Mouse (Mus musculus) embryonic stem cell, embryonic (primary cell): ENCODE results near the gene Gnpat.

Experiments used
- CTCF ChIA-PET, 4 experiments: fragments of 300-600 bp in 2 of 4; fragments of 350-600 bp in 2 of 4; sonication (Branson Sonifier 250); formaldehyde crosslinking; loops; one replicate each; lab custom pipeline; 2022; ENCODE audit warnings: inconsistent platforms in 2 of 4; lab: Charles Lee
- POLR2A ChIA-PET, 4 experiments: fragments of 300-600 bp in 2 of 4; fragments of 350-600 bp in 2 of 4; sonication (Branson Sonifier 250); formaldehyde crosslinking; loops; one replicate each; lab custom pipeline; 2022; ENCODE audit warnings: antibody characterized with exemption in 4 of 4, inconsistent platforms in 1 of 4; lab: Charles Lee

Gnpat gene

GRCm38 (mm10) chr8:124862321-124863162, at the start of gene Gnpat, which contains the start of gene 2810004N23Rik:
Gene Gnpat (plus strand): TSS chr8:124863033.
Gene 2810004N23Rik (minus strand): TSS chr8:124863120.
- POLR2A ChIA-PET = interaction anchor here (0.6 to 4.8 kb wide), 25 partner anchors 9 to 707 kb away, joined by 3 to 48 read pairs (median 4); partner anchors contain the start of genes Egln1 (in 1 of the 4) and Trim67 (in 1 of the 4)
- CTCF ChIA-PET = interaction anchor here in 3 of 4 experiments (0.5 to 1.4 kb wide), 6 partner anchors 9 to 199 kb away, joined by 3 to 6 read pairs (median 4); no protein-coding TSS in a partner anchor

DNA sequence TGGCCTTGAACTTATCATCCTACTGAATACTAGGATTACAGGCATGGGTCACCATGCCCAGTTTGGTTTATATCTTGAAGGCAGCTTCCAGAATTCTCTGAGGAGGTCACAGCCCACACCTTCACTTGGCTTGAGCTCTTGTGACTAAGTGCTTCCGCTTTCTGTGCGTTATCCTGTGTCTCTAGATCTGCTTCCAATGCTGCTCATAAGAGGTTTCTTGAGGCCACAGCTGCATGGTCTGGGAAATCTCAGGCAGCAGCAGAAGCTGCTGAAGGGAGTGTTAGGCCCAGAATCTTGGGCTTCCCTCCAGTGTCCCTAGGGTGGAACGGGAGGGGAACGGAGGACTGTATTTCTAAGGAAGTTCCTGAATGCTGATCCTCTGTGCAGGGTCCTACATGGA, 49.5 kb upstream of the Gnpat start:
- POLR2A ChIA-PET = interaction anchor here in 1 of 4 experiments (1.2 kb wide), 1 partner anchor 9 kb away, joined by 3 read pairs; no protein-coding TSS in a partner anchor
- CTCF ChIA-PET = interaction anchor here in 1 of 4 experiments (0.7 to 1.0 kb wide), 2 partner anchors 9 to 10 kb away, joined by 3 read pairs; no protein-coding TSS in a partner anchor

GRCm38 (mm10) chr8:124815870-124816269, 47.0 kb upstream of the Gnpat start:
- CTCF ChIA-PET = interaction anchor here in 1 of 4 experiments (0.8 to 1.2 kb wide), 2 partner anchors 9 to 22 kb away, joined by 3 to 4 read pairs; no protein-coding TSS in a partner anchor
- POLR2A ChIA-PET = no interaction called here

DNA sequence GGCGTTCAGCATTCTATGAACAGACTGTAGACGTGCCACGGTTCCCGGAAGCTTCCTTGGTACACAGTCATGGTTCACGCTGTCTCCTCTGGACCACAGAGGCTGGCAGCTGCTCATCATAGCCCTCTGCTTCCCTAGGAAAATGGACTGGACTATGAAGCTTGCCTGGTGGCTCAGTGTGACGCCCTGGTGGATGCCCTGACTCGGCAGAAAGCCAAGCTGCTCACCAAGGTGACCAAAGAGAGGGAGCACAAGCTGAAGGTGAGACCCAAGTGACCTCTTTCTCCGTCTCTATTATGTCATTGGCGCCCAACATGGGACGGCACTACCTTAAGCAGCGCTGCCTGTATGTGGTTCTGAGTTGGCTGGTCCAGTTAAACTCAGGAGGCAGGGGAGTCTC, 46.0 kb upstream of the Gnpat start:
- ChIA-PET POLR2A (interaction anchor here in 2 of 4 experiments (0.7 to 1.0 kb wide), 3 partner anchors 11 to 209 kb away, joined by 3 read pairs; no protein-coding TSS in a partner anchor), CTCF (interaction anchor here in 1 of 4 experiments (0.8 to 1.2 kb wide), 2 partner anchors 10 to 23 kb away, joined by 3 to 4 read pairs; no protein-coding TSS in a partner anchor)

- CTCF ChIA-PET = no interaction called here
Measured at GRCm38 (mm10) chr8:124817361-124817760, 45.5 kb upstream of the Gnpat start.

GRCm38 (mm10) chr8:124819612-124820115, 43.2 kb upstream of the Gnpat start:
- CTCF ChIA-PET = interaction anchor here in 3 of 4 experiments (0.7 to 1.4 kb wide), 4 partner anchors 9 to 113 kb away, joined by 3 to 5 read pairs (median 3); partner anchors contain the start of gene Trim67 (in 2 of the 3)
- POLR2A ChIA-PET = interaction anchor here in 3 of 4 experiments (0.6 to 1.4 kb wide), 5 partner anchors 17 to 36 kb away, joined by 3 to 6 read pairs (median 3); no protein-coding TSS in a partner anchor

More at GRCm38 (mm10) chr8:124817361-124817760, 45.5 kb upstream of the Gnpat start:
- POLR2A ChIA-PET = interaction anchor here in 1 of 4 experiments (0.9 to 1.3 kb wide), 4 partner anchors 10 to 23 kb away, joined by 3 to 5 read pairs (median 3); no protein-coding TSS in a partner anchor

DNA sequence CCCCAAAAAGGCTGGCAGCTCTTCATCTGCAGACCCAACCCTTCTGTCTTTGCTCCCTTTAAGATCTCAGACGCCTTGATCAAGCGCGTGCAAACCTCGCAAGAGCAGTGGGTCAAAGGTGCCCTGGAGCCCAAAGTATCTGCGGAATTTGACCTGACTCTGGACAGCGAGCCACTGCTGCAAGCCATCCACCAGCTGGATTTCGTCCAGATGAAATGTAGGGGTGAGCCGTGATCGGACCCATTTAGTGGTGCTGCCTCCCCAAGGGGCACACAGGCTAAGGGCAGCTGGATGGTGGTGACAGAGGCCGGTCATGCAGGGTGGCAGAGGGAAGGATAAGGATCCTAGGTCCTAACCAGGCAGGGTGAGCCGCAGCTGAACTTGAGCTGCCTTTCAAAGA, 42.7 kb upstream of the Gnpat start:
- ChIA-PET POLR2A (interaction anchor here in 3 of 4 experiments (0.6 to 1.4 kb wide), 5 partner anchors 16 to 36 kb away, joined by 3 to 6 read pairs (median 3); no protein-coding TSS in a partner anchor), CTCF (interaction anchor here in 3 of 4 experiments (0.9 to 1.4 kb wide), 3 partner anchors 10 to 27 kb away, joined by 3 to 5 read pairs (median 3); partner anchors contain the start of gene Trim67 (in 2 of the 3))

DNA sequence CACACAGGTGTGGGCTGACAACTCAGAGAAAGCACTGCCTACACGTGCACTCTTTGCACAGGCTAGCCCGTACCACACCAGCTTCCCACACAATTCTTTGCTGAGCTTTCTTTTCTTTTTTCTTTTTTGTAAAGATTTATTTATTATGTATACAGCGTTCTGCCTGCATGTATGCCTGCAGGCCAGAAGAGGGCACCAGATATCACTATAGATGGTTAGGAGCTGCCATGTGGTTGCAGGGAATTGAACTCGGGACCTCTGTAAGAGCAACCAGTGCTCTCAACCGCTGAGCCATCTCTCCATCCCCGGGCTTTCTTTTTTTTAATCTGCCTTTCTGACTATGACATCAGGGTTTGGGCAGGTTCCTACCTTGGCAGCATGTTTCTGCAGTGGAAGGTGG, 39.3 kb upstream of the Gnpat start:
- ChIA-PET POLR2A (interaction anchor here in 2 of 4 experiments (1.0 to 1.2 kb wide), 3 partner anchors 11 to 13 kb away, joined by 3 to 5 read pairs (median 3); no protein-coding TSS in a partner anchor), CTCF (interaction anchor here in 3 of 4 experiments (0.5 to 1.5 kb wide), 13 partner anchors 10 to 337 kb away, joined by 3 to 7 read pairs (median 3); partner anchors contain the start of gene Trim67 (in 1 of the 3))

- CTCF ChIA-PET = interaction anchor here (0.5 to 1.6 kb wide), 17 partner anchors 9 to 652 kb away, joined by 3 to 6 read pairs (median 4); partner anchors contain the start of gene Trim67 (in 1 of the 4)
- POLR2A ChIA-PET = interaction anchor here in 2 of 4 experiments (0.8 to 3.9 kb wide), 6 partner anchors 10 to 36 kb away, joined by 3 to 28 read pairs (median 6); partner anchors contain the start of genes 2810004N23Rik (in 1 of the 2), Gnpat (in 1 of the 2) and Trim67 (in 1 of the 2)
Measured at GRCm38 (mm10) chr8:124826658-124827057, 36.2 kb upstream of the Gnpat start.

DNA sequence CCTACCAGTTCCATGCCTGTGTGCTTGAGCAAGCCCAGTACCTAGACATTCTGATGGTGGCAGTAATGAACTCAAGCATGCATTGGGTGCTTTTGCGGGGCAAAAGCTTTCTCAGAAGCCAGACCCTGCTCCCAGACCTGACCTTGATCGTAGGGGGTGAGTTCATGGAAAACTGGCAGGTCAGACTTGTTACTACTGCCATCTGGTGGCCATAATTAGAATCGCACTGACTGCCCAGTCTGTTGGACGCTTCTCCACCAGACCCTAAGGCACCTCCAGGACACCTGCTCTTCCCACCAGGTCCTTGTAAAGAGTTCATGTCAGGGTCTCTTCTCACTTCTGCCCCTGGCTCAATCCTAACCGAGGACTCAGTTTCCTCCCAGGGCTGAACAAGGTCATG, 35.4 kb upstream of the Gnpat start:
- CTCF ChIA-PET = interaction anchor here (0.5 to 1.6 kb wide), 17 partner anchors 8 to 101 kb away, joined by 3 to 8 read pairs (median 4); partner anchors contain the start of gene Trim67 (in 1 of the 4)
- POLR2A ChIA-PET = interaction anchor here in 2 of 4 experiments (0.6 to 3.9 kb wide), 8 partner anchors 9 to 222 kb away, joined by 3 to 28 read pairs (median 5); partner anchors contain the start of genes 2810004N23Rik (in 2 of the 2), Gnpat (in 2 of the 2) and Trim67 (in 1 of the 2)

- ChIA-PET POLR2A (interaction anchor here in 2 of 4 experiments (0.6 to 3.9 kb wide), 13 partner anchors 8 to 224 kb away, joined by 3 to 28 read pairs (median 3); partner anchors contain the start of genes 2810004N23Rik (in 1 of the 2), Gnpat (in 1 of the 2) and Trim67 (in 1 of the 2)), CTCF (interaction anchor here (0.6 to 1.6 kb wide), 11 partner anchors 8 to 1983 kb away, joined by 3 to 8 read pairs (median 4); partner anchors contain the start of gene Trim67 (in 1 of the 4))
Measured at GRCm38 (mm10) chr8:124828561-124829240, 34.1 kb upstream of the Gnpat start.

DNA sequence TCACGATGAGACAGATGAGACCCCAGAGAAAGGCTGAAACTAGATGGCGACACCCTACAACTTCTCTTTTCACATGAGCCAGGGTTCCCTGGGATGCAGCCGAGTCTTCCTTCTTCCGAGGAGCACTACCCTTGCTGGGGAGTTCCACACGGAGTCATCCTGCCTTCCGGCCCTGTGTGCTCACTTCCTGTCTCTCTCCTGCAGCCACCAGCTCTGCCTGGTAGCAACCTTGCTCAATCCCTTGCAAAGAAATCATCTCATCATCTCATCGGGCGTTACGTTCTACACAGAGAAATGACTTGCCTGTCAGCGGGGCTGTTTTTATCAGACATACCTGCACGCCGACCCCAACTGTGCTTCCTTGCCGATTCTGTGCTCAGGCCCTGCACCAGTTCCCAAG, 32.8 kb upstream of the Gnpat start:
- ChIA-PET CTCF (interaction anchor here in 1 of 4 experiments (0.6 kb wide), 1 partner anchor 887 kb away, joined by 3 read pairs; no protein-coding TSS in a partner anchor), POLR2A (interaction anchor here (0.5 to 1.4 kb wide), 4 partner anchors 15 to 125 kb away, joined by 3 to 5 read pairs (median 4); partner anchors contain the start of gene Trim67 (in 2 of the 4))

- ChIA-PET POLR2A (interaction anchor here in 1 of 4 experiments (0.6 kb wide), 2 partner anchors 46 to 558 kb away, joined by 3 read pairs; no protein-coding TSS in a partner anchor), CTCF (no interaction called here)
Measured at GRCm38 (mm10) chr8:124831531-124831930, 31.3 kb upstream of the Gnpat start.

- CTCF ChIA-PET = no interaction called here
- POLR2A ChIA-PET = no interaction called here
Measured at GRCm38 (mm10) chr8:124831941-124832340, 30.9 kb upstream of the Gnpat start.

DNA sequence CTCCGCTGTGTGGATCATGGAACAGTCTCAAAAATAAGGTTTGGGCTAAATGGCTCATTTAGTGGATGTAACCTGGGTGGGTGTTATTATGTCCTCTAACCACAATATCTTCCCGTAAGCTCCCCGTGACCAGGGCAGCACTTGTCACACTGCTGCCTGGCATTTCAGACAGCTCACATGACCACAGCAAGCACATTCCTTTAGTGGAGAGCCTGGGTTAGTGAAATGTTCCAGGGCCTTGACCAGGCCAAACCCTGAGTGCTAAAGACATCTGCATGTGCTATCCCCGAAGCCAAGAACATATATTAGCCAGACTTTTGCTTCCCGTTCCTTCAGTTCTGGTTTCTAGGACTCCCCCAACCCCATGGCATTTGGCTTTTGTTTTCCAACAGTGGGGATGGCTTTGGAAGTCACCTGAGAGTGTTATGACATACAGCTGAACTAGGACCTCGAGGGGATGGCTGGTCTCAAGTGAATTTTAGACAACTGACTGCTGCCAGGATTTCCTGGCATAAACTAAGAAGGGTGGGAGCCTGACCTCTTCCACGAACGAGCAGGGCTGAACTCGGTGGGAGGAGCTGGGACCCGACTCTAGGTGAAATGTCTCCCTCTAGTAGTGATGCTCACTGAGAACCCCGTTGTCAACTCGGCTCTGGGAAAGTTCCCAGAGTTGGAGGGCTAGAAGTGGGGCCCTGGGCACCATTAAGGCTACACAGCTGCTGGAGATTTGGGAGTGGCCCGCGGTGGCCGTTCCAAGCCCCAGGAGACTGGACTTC, 29.2 kb upstream of the Gnpat start:
- POLR2A ChIA-PET = interaction anchor here in 1 of 4 experiments (0.8 to 1.4 kb wide), 4 partner anchors 10 to 29 kb away, joined by 3 to 4 read pairs (median 3); partner anchors contain the start of genes 2810004N23Rik and Gnpat

More for the DNA sequence above, 29.2 kb upstream of the Gnpat start:
- CTCF ChIA-PET = interaction anchor here in 2 of 4 experiments (0.6 to 1.3 kb wide), 4 partner anchors 10 to 1037 kb away, joined by 3 to 5 read pairs (median 4); no protein-coding TSS in a partner anchor
